Mouse (Mus musculus): ENCODE measurements around the gene Fam171a1.

DNA sequence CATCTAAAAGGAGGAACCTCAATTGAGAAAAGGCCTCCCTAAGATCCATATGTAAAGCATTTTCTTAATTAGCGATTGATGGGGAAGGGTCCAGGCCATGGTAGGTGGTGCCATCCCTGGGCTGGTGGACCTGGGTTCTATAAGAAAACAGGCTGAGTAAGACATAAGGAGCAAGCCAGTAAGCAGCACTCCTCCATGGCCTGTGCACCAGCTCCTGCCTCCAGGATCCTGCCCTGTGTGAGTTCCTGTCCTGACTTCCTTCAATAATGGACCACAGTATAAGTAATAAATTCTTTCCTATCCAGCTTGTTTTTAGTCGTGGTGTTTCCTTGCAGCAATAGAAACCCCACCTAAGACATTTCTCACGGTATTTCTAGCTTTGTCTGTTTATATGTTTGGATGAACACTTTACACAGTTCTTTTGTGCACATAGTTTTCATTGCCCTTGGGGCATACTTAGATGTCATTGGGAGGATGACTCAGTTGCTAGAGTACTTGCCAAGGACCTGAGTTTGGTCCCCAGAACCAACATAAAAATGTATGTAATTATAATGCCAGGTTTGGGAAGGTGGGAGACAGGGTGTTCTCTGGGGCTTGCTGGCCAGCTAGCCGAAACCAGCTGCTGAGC, 13.3 kb downstream of the Fam171a1 start:
- TF ChIP-seq CTCF (IDR thresholded peaks at IDR 0.05; ENCODE audit: insufficient read depth, low read length) (no peak), POLR2A (IDR thresholded peaks at IDR 0.05; ENCODE audit: borderline replicate concordance, extremely low read depth, low read depth, low read length) (no peak)
